Mouse (Mus musculus) megakaryocyte-erythroid progenitor cell, adult 5 weeks (primary cell): ENCODE data around the gene 1700056E22Rik. TPM values are rescaled to one million over a fixed set of nuclear protein-coding genes. Genes with fewer than 3 reads are reported as not detected.

Experiments
- polyA plus RNA-seq: library from polyadenylated mRNA; stranded (reverse); fragments of >175 nt; gene quantifications from 2 replicates; pipeline ENCODE4 v1.2.3, GENCODE M21; 2012

Gene 1700056E22Rik
- 9.7 and 10.4 TPM in 2 replicates for polyA plus RNA-seq

DNA sequence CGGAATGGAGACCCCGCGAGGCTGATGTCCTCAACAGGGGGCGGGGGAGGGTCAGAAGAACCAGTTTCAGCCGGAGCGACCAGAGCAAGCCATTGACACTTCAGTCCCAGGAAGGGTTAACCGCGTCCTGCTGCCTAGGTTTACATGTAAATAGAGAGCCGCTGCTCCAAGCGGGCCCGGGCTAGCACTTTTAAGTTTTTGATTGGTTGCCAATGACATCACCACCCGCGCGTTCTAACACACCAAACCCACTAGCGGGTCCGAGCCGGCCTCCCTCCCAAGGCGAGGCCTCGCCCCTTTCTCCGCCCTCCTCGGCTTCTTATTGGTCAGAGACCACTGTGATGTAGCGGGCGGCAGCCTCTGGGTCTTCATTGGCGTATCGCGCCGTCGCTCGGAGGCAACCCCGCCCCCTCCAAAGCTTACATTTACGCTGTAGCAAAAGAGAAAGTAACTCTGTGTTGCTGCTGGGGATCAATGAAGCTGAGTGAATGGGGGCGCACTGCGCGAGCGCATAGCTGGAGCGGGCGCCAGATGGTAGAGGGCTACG lies at the start of gene 1700056E22Rik:
1700056E22Rik (minus strand) TSS at position 291 of the 547 bp plus-strand sequence.

DNA sequence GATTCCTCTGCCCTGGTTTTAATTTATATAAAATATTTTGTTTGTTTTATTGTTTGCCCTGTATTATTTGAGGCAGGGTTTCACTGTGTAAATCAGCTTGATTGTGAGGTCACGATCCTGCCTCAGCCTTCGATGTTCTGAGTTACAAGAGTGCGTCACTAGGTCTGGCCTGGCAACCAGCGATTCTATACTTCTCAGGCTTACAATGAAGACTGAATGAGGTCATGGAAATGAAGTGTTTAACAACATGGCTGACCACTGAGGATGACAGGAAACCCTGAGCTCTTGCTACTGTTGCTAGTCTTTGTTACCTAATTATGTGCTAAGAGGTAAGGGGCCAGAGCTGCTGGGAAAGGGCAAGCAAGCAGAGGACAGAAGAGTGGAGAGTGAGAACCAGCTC lies 21.0 kb downstream of the 1700056E22Rik start, which contains the start of gene Dusp10:
Dusp10 (plus strand) TSS at position 197 of the 400 bp plus-strand sequence.

Other genes starting within 250 kb of the 1700056E22Rik start
- 5.3 and 7.8 TPM in 2 replicates for gene Dusp10, start 21.0 kb downstream of the 1700056E22Rik start, polyA plus RNA-seq